Mouse (Mus musculus) monocyte, adult 5-6 weeks (primary cell): ENCODE measurements around the gene C2cd2. TPM values are rescaled to one million over a fixed set of nuclear protein-coding genes. Genes with fewer than 3 reads are reported as not detected.

ENCODE experiments used
- ATAC-seq: fragments of 153-309, 156-312 bp; replicated peaks from 2 replicates; pipeline ENCODE4 v1.8.0; 2017; ENCODE audit warnings: mild to moderate bottlenecking; ENCODE audit not compliant: low TSS enrichment, insufficient number of reproducible peaks, severe bottlenecking, poor library complexity, low FRiP score
- total RNA-seq: library from RNA; stranded (forward); fragments of 200-1000, 200-491, 200-594 nt; gene quantifications from 3 replicates; pipeline ENCODE4 v1.2.3, GENCODE M21; 2017

C2cd2 gene
- total RNA-seq, 1 experiment from 2014 or later: 14.5 TPM

GRCm38 (mm10) chr16:97848832-97849231, 113.6 kb downstream of the C2cd2 start:
- ATAC-seq: no peak

GRCm38 (mm10) chr16:97844967-97845937, 117.1 kb downstream of the C2cd2 start:
- no peak for ATAC-seq

GRCm38 (mm10) chr16:97832154-97832553, 130.2 kb downstream of the C2cd2 start:
- ATAC-seq: no peak

GRCm38 (mm10) chr16:97828207-97828606, 134.2 kb downstream of the C2cd2 start:
- no peak for ATAC-seq

GRCm38 (mm10) chr16:97823311-97824007, 138.9 kb downstream of the C2cd2 start:
- no peak for ATAC-seq

- ATAC-seq: no peak
These were observed 142.9 kb downstream of the C2cd2 start for GRCm38 (mm10) chr16:97819532-97819931.

GRCm38 (mm10) chr16:97817414-97817813, 145.0 kb downstream of the C2cd2 start:
- ATAC-seq: no peak

GRCm38 (mm10) chr16:97815269-97815668, 147.1 kb downstream of the C2cd2 start:
- no peak for ATAC-seq

- no peak for ATAC-seq
These were observed 148.3 kb downstream of the C2cd2 start for GRCm38 (mm10) chr16:97814060-97814459.

GRCm38 (mm10) chr16:97808881-97809280, 153.5 kb downstream of the C2cd2 start:
- ATAC-seq: no peak

- no peak for ATAC-seq
These were observed 156.8 kb downstream of the C2cd2 start for GRCm38 (mm10) chr16:97805646-97806045.

Other genes starting within 250 kb of the C2cd2 start
- gene Ripk4, start 198.8 kb downstream of the C2cd2 start, total RNA-seq: not detected in 3 replicates
- 10.3 to 24.3 TPM (median 22.0 TPM) in 3 replicates for gene Prdm15, start 110.7 kb downstream of the C2cd2 start, total RNA-seq
- 24.7 to 36.9 TPM (median 35.7 TPM) in 3 replicates for gene Zbtb21, start within 50 bp of the C2cd2 start, total RNA-seq
- gene B230307C23Rik, start 34.7 kb upstream of the C2cd2 start, total RNA-seq: 31.2 to 95.3 TPM (median 95.2 TPM) in 3 replicates
- 2.8 to 17.5 TPM (median 3.6 TPM) in 3 replicates for gene A630089N07Rik, start 119.9 kb upstream of the C2cd2 start, total RNA-seq